Mouse (Mus musculus) thymus, postnatal 4 days (tissue): ENCODE measurements at regions not wholly inside any gene's neighbourhood (a gene's known extent, or its start where the extent isn't known, plus 50 kb on each side); places are given as distances from the start of the nearest gene placed in this dataset.

Experiments
- DNase-seq: peaks from one replicate; pipeline ENCODE4 v3.0.0; 2021

- no peak for DNase-seq
These were observed 232.4 kb downstream of the Maf start for GRCm38 (mm10) chr8:115475156-115475555.

- no peak for DNase-seq
These were observed 233.6 kb downstream of the Maf start for GRCm38 (mm10) chr8:115473974-115474373.

GRCm38 (mm10) chr8:115466553-115466952 is 241.0 kb downstream of the Maf start:
- no peak for DNase-seq

- DNase-seq = no peak
These were observed 241.5 kb downstream of the Maf start for GRCm38 (mm10) chr8:115466122-115466521.

GRCm38 (mm10) chr8:115462657-115463056 is 244.9 kb downstream of the Maf start:
- no peak for DNase-seq

GRCm38 (mm10) chr8:115458119-115458518 is 249.5 kb downstream of the Maf start:
- DNase-seq = no peak

- DNase-seq = no peak
These were observed 256.8 kb downstream of the Maf start for GRCm38 (mm10) chr8:115450789-115451188.

- no peak for DNase-seq
These were observed 259.2 kb downstream of the Maf start for GRCm38 (mm10) chr8:115448367-115448766.

GRCm38 (mm10) chr8:115444519-115444918 is 263.1 kb downstream of the Maf start:
- no peak for DNase-seq

GRCm38 (mm10) chr8:115441943-115442550 is 265.5 kb downstream of the Maf start:
- DNase-seq = no peak

GRCm38 (mm10) chr8:115441323-115441722 is 266.3 kb downstream of the Maf start:
- DNase-seq = no peak

- no peak for DNase-seq
These were observed 267.4 kb downstream of the Maf start for GRCm38 (mm10) chr8:115440151-115440550.

GRCm38 (mm10) chr8:115439512-115439911 is 268.1 kb downstream of the Maf start:
- DNase-seq = no peak

- DNase-seq = no peak
These were observed 269.6 kb downstream of the Maf start for GRCm38 (mm10) chr8:115437956-115438355.

- no peak for DNase-seq
These were observed 271.3 kb downstream of the Maf start for GRCm38 (mm10) chr8:115436356-115436721.

- DNase-seq = no peak
These were observed 271.8 kb downstream of the Maf start for GRCm38 (mm10) chr8:115435720-115436355.

GRCm38 (mm10) chr8:115432396-115433040 is 275.1 kb downstream of the Maf start:
- no peak for DNase-seq

- no peak for DNase-seq
These were observed 276.8 kb downstream of the Maf start for GRCm38 (mm10) chr8:115430793-115431192.

- no peak for DNase-seq
These were observed 278.2 kb downstream of the Maf start for GRCm38 (mm10) chr8:115429291-115429883.

- no peak for DNase-seq
These were observed 278.9 kb downstream of the Maf start for GRCm38 (mm10) chr8:115428528-115429290.

- DNase-seq = no peak
These were observed 279.6 kb downstream of the Maf start for GRCm38 (mm10) chr8:115428022-115428421.

GRCm38 (mm10) chr8:115427490-115427889 is 280.1 kb downstream of the Maf start:
- DNase-seq = no peak

GRCm38 (mm10) chr8:115426543-115426942 is 281.1 kb downstream of the Maf start:
- no peak for DNase-seq
